Mouse (Mus musculus) hindbrain, postnatal 0 days (tissue): ENCODE measurements around the gene Kcnb1. TPM values are rescaled to one million over a fixed set of nuclear protein-coding genes. Genes with fewer than 3 reads are reported as not detected.

Source experiments
- ATAC-seq: fragments of 200-750 bp; cut with Nextera tagmentation; 2 replicates; pipeline ENCODE4 v1.8.0; 2017; ENCODE audit warnings: mild to moderate bottlenecking, moderate TSS enrichment, moderate library complexity
- DNase-seq: peaks from one replicate; pipeline ENCODE4 v3.0.0-alpha.2; 2015; ENCODE audit warnings: low spot score
- H3K27ac ChIP-seq: fragments of 300-500 bp; sonication (generic); 2 replicates; pipeline ENCODE4 v1.5.1; 2014; ENCODE audit warnings: mild to moderate bottlenecking
- H3K27me3 ChIP-seq: fragments of 300-500 bp; sonication (generic); 2 replicates; pipeline ENCODE4 v1.6.1; 2014; ENCODE audit warnings: low read length, mixed read lengths; ENCODE audit not compliant: insufficient read depth
- H3K36me3 ChIP-seq: fragments of 300-500 bp; sonication (generic); 2 replicates; pipeline ENCODE4 v1.6.1; 2014; ENCODE audit warnings: low read length, mixed read lengths; ENCODE audit not compliant: insufficient read depth
- H3K4me1 ChIP-seq: fragments of 300-500 bp; sonication (generic); 2 replicates; pipeline ENCODE4 v1.6.1; 2014; ENCODE audit warnings: antibody characterized with exemption, low read length, mixed read lengths; ENCODE audit not compliant: insufficient read depth
- H3K4me2 ChIP-seq: fragments of 300-500 bp; sonication (generic); 2 replicates; pipeline ENCODE4 v1.6.1; 2014; ENCODE audit warnings: low read depth, mild to moderate bottlenecking, low read length, moderate library complexity, mixed read lengths
- H3K4me3 ChIP-seq: fragments of 300-500 bp; sonication (generic); 2 replicates; pipeline ENCODE4 v1.5.1; 2014; ENCODE audit warnings: low read length
- H3K9ac ChIP-seq: fragments of 300-500 bp; sonication (generic); replicated peaks from 2 replicates; pipeline ENCODE4 v1.6.1; 2014; ENCODE audit warnings: mild to moderate bottlenecking, low read length, moderate library complexity, mixed read lengths
- H3K9me3 ChIP-seq: fragments of 300-500 bp; sonication (generic); 2 replicates; pipeline ENCODE4 v1.6.1; 2016; ENCODE audit warnings: low read length, mixed read lengths
- CTCF ChIP-seq: IDR thresholded peaks from 2 replicates; pipeline ENCODE4 v1.5.1; 2016; ENCODE audit warnings: antibody characterized with exemption, control low read depth, low read depth
- WGBS: fragments of 180-500 bp; shearing (Covaris S2); extraction: QIAGEN DNeasy Blood & Tissue Kit; methylation state at CpG from one replicate; pipeline ENCODE4 v1.1.7; 2014; 5-methylcytosine and 5-hydroxymethylcytosine counted together
- polyA plus RNA-seq: library from polyadenylated mRNA; unstranded; fragments of >200 nt; fragmentation: Nextera tagmentation; extraction: Ambion mirVana; gene quantifications from 2 replicates; pipeline ENCODE4 v1.2.1, GENCODE M21; 2015
- total RNA-seq: library from RNA; depleted of rRNA; stranded (reverse); fragments of >200 nt; gene quantifications from 2 replicates; pipeline ENCODE4 v1.2.3, GENCODE M21; 2014

The Kcnb1 gene
- total and polyA plus RNA-seq, 2 experiments from 2014 or later: 5.1 to 21.5 TPM

DNA sequence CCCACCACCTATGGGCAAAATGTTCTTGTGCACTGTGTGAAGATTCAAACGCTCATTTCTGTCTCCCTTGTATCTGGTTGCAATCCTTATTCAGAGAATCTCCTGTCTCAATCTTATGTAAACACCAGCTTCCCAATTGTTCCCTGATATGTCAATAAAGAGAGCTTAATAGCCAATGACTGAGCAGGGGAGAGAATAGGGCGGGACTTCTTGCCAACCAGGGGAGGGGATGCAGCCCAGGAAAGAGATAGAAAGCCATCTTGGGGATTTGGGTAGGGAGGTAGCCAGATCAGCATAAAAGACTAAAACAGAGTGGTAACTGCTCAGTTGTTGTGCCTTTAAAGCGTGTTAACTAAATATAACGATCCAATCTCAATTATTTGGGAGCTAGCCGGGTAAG lies 30.8 kb upstream of the Kcnb1 start:
- WGBS: 82% methylated on average over 5 of the region's 5 CpGs
- ATAC-seq: no peak
- no peaks in the 10 kb centered on the region for H3K36me3 ChIP-seq
- no peaks in the 10 kb centered on the region; the same call in 1 of the 2 replicates for H3K4me1 ChIP-seq
- H3K9ac ChIP-seq: no peak overlapping the region
- H3K4me3 ChIP-seq: no peak overlapping the region
- no peaks in the 10 kb centered on the region for H3K9me3 ChIP-seq
- no peak overlapping the region for H3K27ac ChIP-seq
- no peak for TF ChIP-seq CTCF
- H3K4me2 ChIP-seq: no peak overlapping the region
- no peak for DNase-seq
- H3K27me3 ChIP-seq: no peaks in the 10 kb centered on the region

DNA sequence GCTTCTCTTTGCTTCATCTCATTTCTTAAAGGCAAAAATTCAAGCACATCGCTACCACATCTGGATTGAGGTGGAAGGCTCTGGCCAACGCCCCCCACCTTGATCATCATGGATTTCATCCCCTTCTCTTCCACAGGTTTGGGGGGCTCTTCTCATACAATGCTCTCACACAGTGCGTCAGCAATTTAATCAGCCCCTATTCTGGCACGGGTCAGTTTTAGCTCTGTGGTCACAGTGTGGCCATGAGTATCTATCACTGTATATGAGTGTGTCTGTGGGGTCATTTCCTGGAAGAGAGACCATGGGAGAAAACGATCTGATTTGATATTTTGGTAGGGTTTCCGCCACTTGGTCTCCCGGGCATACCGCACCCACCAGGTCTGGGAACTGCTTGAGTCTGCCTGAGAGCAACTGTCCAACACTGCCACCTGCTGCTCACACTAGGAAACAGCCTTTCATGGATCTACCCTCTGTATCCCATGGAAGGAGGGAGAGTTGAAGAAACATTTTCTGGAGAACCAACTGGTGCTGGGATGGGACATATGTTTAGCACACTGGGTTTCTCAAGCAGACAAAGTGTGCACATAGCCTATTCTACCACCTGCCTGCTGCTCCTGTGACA lies 29.3 kb upstream of the Kcnb1 start:
- Histone ChIP-seq H3K9me3 (no peaks in the 10 kb centered on the region), H3K9ac (peak overlapping the region; percentile 38; the same call in 1 of the 2 replicates), H3K36me3 (no peaks in the 10 kb centered on the region), H3K27ac (no peak overlapping the region), H3K4me2 (peak overlapping the region; percentile 38; the same call in 1 of the 2 replicates), H3K27me3 (no peaks in the 10 kb centered on the region), H3K4me1 (no peaks in the 10 kb centered on the region; the same call in 1 of the 2 replicates), H3K4me3 (no peak overlapping the region)
- ATAC-seq: peak; percentile 89
- WGBS: 44% methylated on average over 8 of the region's 8 CpGs
- peak; percentile 94 for DNase-seq
- peak; percentile 98 for TF ChIP-seq CTCF

DNA sequence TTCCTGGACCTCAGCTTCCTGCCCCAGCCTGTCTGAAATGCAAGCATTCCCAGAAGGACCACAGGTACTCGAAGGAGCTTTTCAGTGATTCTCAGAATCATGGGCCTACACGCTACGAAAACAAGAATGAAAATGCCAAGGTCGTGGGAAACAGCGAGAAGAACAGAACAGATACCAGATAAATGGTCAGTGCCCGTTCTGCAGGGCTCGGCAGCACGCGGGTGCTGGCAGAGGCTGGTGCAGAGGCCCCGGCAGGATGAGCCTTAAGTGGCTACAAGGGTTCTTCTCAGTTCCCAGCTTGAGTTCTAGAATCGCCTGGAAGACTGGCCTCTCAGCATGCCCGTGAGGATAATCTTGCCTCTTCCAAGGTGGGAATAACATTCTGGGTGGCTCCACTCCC lies 23.7 kb upstream of the Kcnb1 start:
- H3K4me1 ChIP-seq: no peaks in the 10 kb centered on the region
- H3K4me3 ChIP-seq: no peak overlapping the region
- no peak overlapping the region for H3K27ac ChIP-seq
- no peak overlapping the region for H3K4me2 ChIP-seq
- ATAC-seq (no peak), DNase-seq (no peak)
- H3K9ac ChIP-seq: no peak overlapping the region
- no peak for TF ChIP-seq CTCF
- H3K9me3 ChIP-seq: no peaks in the 10 kb centered on the region
- WGBS: 96% methylated on average over 12 of the region's 12 CpGs
- H3K27me3 ChIP-seq: no peaks in the 10 kb centered on the region
- no peaks in the 10 kb centered on the region for H3K36me3 ChIP-seq

DNA sequence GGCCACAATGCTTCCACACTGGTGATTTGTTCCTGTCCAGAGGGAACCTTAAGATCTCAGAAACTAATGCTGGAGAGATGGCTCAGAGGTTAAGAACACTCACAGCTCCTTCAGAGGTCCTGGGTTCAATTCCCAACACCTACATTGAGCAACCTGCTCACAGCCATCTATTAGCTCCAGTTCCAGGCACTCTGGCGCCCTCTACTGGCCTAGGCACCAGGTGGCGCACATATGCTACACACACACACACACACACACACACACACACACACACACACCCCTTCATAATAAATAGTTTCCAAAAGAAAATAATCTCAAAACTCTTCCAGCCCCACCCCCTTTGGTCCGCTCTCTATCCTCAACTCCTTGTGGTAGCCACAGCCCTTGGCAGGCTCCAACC lies 23.1 kb upstream of the Kcnb1 start:
- Histone ChIP-seq H3K36me3 (no peaks in the 10 kb centered on the region), H3K4me2 (no peak overlapping the region), H3K4me1 (no peaks in the 10 kb centered on the region), H3K4me3 (no peak overlapping the region), H3K9me3 (no peaks in the 10 kb centered on the region), H3K27ac (no peak overlapping the region), H3K27me3 (no peaks in the 10 kb centered on the region), H3K9ac (no peak overlapping the region)
- ATAC-seq (no peak), DNase-seq (no peak)
- peak; percentile 47 for TF ChIP-seq CTCF
- 90% methylated on average over 3 of the region's 3 CpGs for whole genome bisulfite sequencing

DNA sequence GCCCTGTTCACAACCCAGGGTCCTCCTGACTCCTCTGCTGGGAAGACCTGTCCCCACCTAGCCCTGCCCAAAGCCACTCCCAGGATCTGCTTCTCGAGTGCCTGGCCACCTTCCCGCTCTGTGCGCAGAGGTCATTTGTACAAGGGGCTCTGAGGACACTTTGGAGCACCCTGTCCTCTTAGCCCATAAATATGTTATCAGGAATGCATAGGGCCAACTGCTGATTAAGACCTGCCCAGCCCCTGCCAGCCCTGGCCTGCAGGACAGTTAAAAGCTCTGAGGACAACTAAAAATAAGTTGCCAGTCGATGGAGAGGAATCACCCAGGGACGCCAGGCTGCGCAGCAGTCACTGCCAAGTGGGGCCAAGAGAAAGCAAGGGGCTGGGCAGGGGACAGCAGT lies 22.6 kb upstream of the Kcnb1 start:
- no peak for TF ChIP-seq CTCF
- H3K27ac ChIP-seq: no peak overlapping the region
- ATAC-seq: no peak
- no peaks in the 10 kb centered on the region for H3K36me3 ChIP-seq
- H3K9me3 ChIP-seq: no peaks in the 10 kb centered on the region
- H3K9ac ChIP-seq: no peak overlapping the region
- H3K4me1 ChIP-seq: no peaks in the 10 kb centered on the region
- no peaks in the 10 kb centered on the region for H3K27me3 ChIP-seq
- H3K4me3 ChIP-seq: no peak overlapping the region
- DNase-seq: no peak
- no peak overlapping the region for H3K4me2 ChIP-seq
- 92% methylated on average over 6 of the region's 6 CpGs for WGBS

DNA sequence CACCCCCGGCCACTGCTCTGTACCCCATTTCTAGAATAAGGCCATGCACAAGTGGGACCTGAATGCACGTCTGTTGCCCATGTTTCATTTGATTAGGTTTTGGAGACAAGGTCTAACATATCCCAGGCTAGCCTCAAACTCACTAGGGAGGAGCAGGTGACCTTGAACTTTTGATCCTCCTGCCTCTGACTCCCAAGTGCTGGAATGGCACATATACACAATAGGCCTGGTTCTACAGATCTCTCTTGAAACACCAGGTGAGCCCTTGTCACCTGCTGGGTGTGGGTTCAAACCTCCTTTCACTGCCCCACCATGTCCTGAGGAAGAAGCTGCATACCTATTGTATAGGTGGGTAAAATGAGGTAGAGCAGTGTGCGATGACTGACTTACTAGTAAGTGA lies 22.1 kb upstream of the Kcnb1 start:
- no peak for DNase-seq
- ATAC-seq: no peak
- Histone ChIP-seq H3K4me1 (no peaks in the 10 kb centered on the region), H3K4me2 (no peak overlapping the region), H3K27ac (no peak overlapping the region), H3K9ac (no peak overlapping the region), H3K4me3 (no peak overlapping the region), H3K27me3 (no peaks in the 10 kb centered on the region), H3K9me3 (no peaks in the 10 kb centered on the region), H3K36me3 (no peaks in the 10 kb centered on the region)
- WGBS: 92% methylated on average over 3 of the region's 3 CpGs
- TF ChIP-seq CTCF: no peak

DNA sequence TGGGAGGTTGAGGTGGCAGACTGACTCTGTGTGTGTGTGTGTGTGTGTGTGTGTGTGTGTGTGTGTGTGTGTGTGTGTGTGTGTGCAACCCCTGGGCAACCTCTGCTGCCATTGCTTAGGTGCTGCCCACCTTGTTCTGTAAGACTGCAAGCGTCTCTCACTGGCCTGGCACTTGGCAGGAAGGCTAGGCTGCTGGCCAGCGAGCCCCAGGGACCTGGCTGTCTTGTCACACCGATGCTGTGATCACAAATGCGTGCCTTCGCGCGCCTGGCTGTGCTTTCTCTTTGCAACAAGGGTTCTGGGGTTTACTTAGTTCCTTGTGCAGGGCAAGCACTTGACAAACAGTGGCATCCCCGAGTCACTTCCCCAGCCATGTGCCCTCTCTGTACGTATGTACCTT lies 19.9 kb upstream of the Kcnb1 start:
- Histone ChIP-seq H3K36me3 (no peaks in the 10 kb centered on the region), H3K9me3 (no peaks in the 10 kb centered on the region), H3K4me3 (no peak overlapping the region), H3K9ac (no peak overlapping the region), H3K4me2 (no peak overlapping the region), H3K27ac (no peak overlapping the region), H3K27me3 (no peaks in the 10 kb centered on the region), H3K4me1 (no peaks in the 10 kb centered on the region)
- 50% methylated on average over 9 of the region's 9 CpGs for WGBS
- ATAC-seq (no peak), DNase-seq (peak; percentile 34)
- no peak for TF ChIP-seq CTCF
